Mouse (Mus musculus) liver (tissue): Measurements from ENCODE around the gene Shh.

Experiments
- DNase-seq: peaks from one replicate; pipeline ENCODE4 v3.0.0-alpha.2; 2020; ENCODE audit warnings: mixed read lengths

The Shh gene

GRCm38 (mm10) chr5:28458821-28459240 is 8.2 kb downstream of the Shh start:
- DNase-seq: no peak

GRCm38 (mm10) chr5:28457921-28458641 is 9.0 kb downstream of the Shh start:
- DNase-seq: no peak

- DNase-seq: no peak
Observed at GRCm38 (mm10) chr5:28456366-28456765, 10.7 kb downstream of the Shh start.

GRCm38 (mm10) chr5:28455721-28456120 is 11.3 kb downstream of the Shh start:
- DNase-seq: no peak

- peak; percentile 0 for DNase-seq
Observed at GRCm38 (mm10) chr5:28454546-28454945, 12.5 kb downstream of the Shh start.

- no peak for DNase-seq
Observed at GRCm38 (mm10) chr5:28453523-28453922, 13.5 kb downstream of the Shh start.

- peak; percentile 0 for DNase-seq
Observed at GRCm38 (mm10) chr5:28453086-28453485, 14.0 kb downstream of the Shh start.

- peak; percentile 74 for DNase-seq
Observed at GRCm38 (mm10) chr5:28451053-28451638, 15.9 kb downstream of the Shh start.

- no peak for DNase-seq
Observed at GRCm38 (mm10) chr5:28450126-28450890, 16.7 kb downstream of the Shh start.

GRCm38 (mm10) chr5:28425926-28426325 is 41.1 kb downstream of the Shh start:
- DNase-seq: no peak

- no peak for DNase-seq
Observed at GRCm38 (mm10) chr5:28423781-28424180, 43.3 kb downstream of the Shh start.

- DNase-seq: no peak
Observed at GRCm38 (mm10) chr5:28419640-28420265, 47.3 kb downstream of the Shh start.

- DNase-seq: no peak
Observed at GRCm38 (mm10) chr5:28418734-28419133, 48.3 kb downstream of the Shh start.

- no peak for DNase-seq
Observed at GRCm38 (mm10) chr5:28416029-28416428, 51.0 kb downstream of the Shh start.

GRCm38 (mm10) chr5:28414076-28414475 is 53.0 kb downstream of the Shh start:
- no peak for DNase-seq

- no peak for DNase-seq
Observed at GRCm38 (mm10) chr5:28413533-28413932, 53.5 kb downstream of the Shh start.

GRCm38 (mm10) chr5:28412006-28412685 is 54.9 kb downstream of the Shh start:
- DNase-seq: no peak
